Mouse (Mus musculus) MEL (cell line): ENCODE data around the gene Babam2.
A peak's percentile ranks its signal among the peaks of the same experiment; 100 is the strongest.

Experiments used
- CTCF ChIP-seq, 3 experiments: IDR thresholded peaks in 2 of 3; conservative IDR thresholded peaks in 1 of 3; 2 replicates each; pipeline ENCODE4 v1.5.1; 2011 to 2012; ENCODE audit warnings: low read length in 3 of 3, low read depth in 2 of 3, mild to moderate bottlenecking in 2 of 3, improper control_type of control experiment in 1 of 3, inconsistent platforms in 1 of 3, mixed read lengths in 1 of 3, moderate library complexity in 1 of 3; ENCODE audit not compliant: control insufficient read depth in 1 of 3, insufficient read depth in 1 of 3, poor library complexity in 1 of 3, severe bottlenecking in 1 of 3
- EP300 ChIP-seq, 2 experiments: IDR thresholded peaks; 2 replicates each; pipeline ENCODE4 v1.6.1; 2011; ENCODE audit warnings: improper control_type of control experiment in 2 of 2, low read length in 2 of 2, low read depth in 1 of 2, mild to moderate bottlenecking in 1 of 2
- ETS1 ChIP-seq: IDR thresholded peaks from 2 replicates; pipeline ENCODE4 v1.6.1; 2012; ENCODE audit warnings: low read depth, mild to moderate bottlenecking, inconsistent platforms, low read length, improper control_type of control experiment, moderate library complexity
- MAFK ChIP-seq: IDR thresholded peaks from 2 replicates; pipeline ENCODE4 v1.6.1; 2011; ENCODE audit warnings: low read depth, mild to moderate bottlenecking, low read length, improper control_type of control experiment, borderline replicate concordance
- TAL1 ChIP-seq: IDR thresholded peaks from 2 replicates; pipeline ENCODE4 v1.6.1; 2012; ENCODE audit warnings: mild to moderate bottlenecking, inconsistent platforms, low read length, moderate library complexity, mixed read lengths
- TCF12 ChIP-seq: IDR thresholded peaks from 2 replicates; pipeline ENCODE4 v1.6.1; 2014; ENCODE audit warnings: low read depth, mild to moderate bottlenecking, inconsistent platforms, low read length, improper control_type of control experiment, moderate library complexity
- UBTF ChIP-seq: IDR thresholded peaks from 2 replicates; pipeline ENCODE4 v1.6.1; 2012; ENCODE audit warnings: low read depth, mild to moderate bottlenecking, inconsistent platforms, low read length, improper control_type of control experiment, moderate library complexity, borderline replicate concordance; ENCODE audit not compliant: insufficient read depth
- ZNF384 ChIP-seq: IDR thresholded peaks from 2 replicates; pipeline ENCODE4 v1.6.1; 2012; ENCODE audit warnings: low read depth, mild to moderate bottlenecking, inconsistent platforms, low read length, improper control_type of control experiment

DNA sequence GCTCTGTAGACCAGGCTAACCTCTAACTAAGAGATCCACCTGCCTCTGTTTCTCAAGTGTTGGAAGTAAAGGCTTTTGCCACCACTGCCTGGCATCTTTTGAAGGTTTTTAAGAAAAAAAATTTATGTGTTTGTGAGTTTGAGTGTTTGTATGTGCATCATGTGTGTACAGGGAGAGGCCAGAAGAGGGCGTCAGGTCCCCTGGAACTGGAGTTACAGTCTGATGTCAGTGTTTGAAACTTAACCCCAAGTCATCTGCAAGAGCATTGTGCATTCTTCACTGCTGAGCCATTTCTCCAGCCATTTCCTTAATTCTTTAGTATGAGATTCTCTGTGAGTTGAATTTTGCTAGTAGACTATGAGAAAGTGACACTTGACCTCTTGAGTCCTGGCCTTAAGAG lies 11.9 kb downstream of the Babam2 start:
- TF ChIP-seq CTCF (IDR thresholded peaks at IDR 0.05 in 2 of 3, conservative IDR thresholded peaks at IDR 0.05 in 1 of 3; ENCODE audit: control insufficient read depth in 1 of 3, insufficient read depth in 1 of 3, low read depth in 2 of 3, low read length in 3 of 3, poor library complexity in 1 of 3, severe bottlenecking in 1 of 3) = peak; percentile 80 to 90 (median 84)
- no peak for TF ChIP-seq TAL1
- TF ChIP-seq MAFK = no peak
- TF ChIP-seq TCF12 = peak; percentile 24; the same call in 1 of the 2 replicates
- TF ChIP-seq UBTF = no peak
- TF ChIP-seq EP300 (IDR thresholded peaks at IDR 0.05; ENCODE audit: low read depth in 1 of 2, low read length in 2 of 2) = 0 out of 4 replicates have a peak, but pooled peaks of 1 of the 2 experiments have one; percentile 7
- peak; percentile 80 for TF ChIP-seq ZNF384
- TF ChIP-seq ETS1 = peak; percentile 29; the same call in 1 of the 2 replicates
